Mouse (Mus musculus): ENCODE results near the gene Cyp4f39. TPM values are rescaled to one million over a fixed set of nuclear protein-coding genes. Genes with fewer than 3 reads are reported as not detected.
"Not testable (repeated sequence)": the region's sequence is repeated elsewhere in the genome, so short reads cannot be mapped to it uniquely, and the experiment has no call there.

Cyp4f39 gene
- total and polyA plus RNA-seq, 3 experiments, result not detected

- peak; percentile 9; the same call in 1 of the 2 replicates for TF ChIP-seq GATA1 (IDR thresholded peaks at IDR 0.05; ENCODE audit: low read depth, low read length)
- peak; percentile 51 for TF ChIP-seq HCFC1 (IDR thresholded peaks at IDR 0.05; ENCODE audit: low read depth, low read length)
- peak; percentile 25; the same call in 1 of the 2 replicates for TF ChIP-seq SIN3A (IDR thresholded peaks at IDR 0.05; ENCODE audit: low read length)
- peak; percentile 54; the same call in 1 of the 2 replicates for TF ChIP-seq NELFE (IDR thresholded peaks at IDR 0.05; ENCODE audit: low read depth, low read length)
- TF ChIP-seq MAZ (IDR thresholded peaks at IDR 0.05; ENCODE audit: low read depth, low read length), result peak; percentile 75; the same call in 1 of the 2 replicates
- peak in 1 of 2 experiments; percentile 63; a peak in 2 of 4 replicates for TF ChIP-seq POLR2A (IDR thresholded peaks at IDR 0.05; ENCODE audit: control insufficient read depth in 1 of 2, insufficient read depth in 1 of 2, low read depth in 1 of 2, low read length in 2 of 2, poor library complexity in 1 of 2)
- TF ChIP-seq ELF1 (IDR thresholded peaks at IDR 0.05; ENCODE audit: low read depth, low read length), result peak; percentile 79
- DNase-seq (ENCODE audit: low read depth, low spot score), result peak; percentile 88
- Histone ChIP-seq H3K9ac (ENCODE audit: control insufficient read depth, low read depth, low read length, poor library complexity, severe bottlenecking) (peak within 1 kb of the TSS; percentile 26), H3K4me3 (ENCODE audit: control insufficient read depth in 1 of 2, insufficient read depth in 1 of 2, low read depth in 2 of 2, low read length in 2 of 2) (peak within 1 kb of the TSS; percentile 56 to 96)
- H3K36me3 ChIP-seq (ENCODE audit: control insufficient read depth in 1 of 2, insufficient read depth in 2 of 2, low read length in 2 of 2); H3K9me3 ChIP-seq (replicated peaks; ENCODE audit: insufficient read depth, low read length); H3K27ac ChIP-seq (ENCODE audit: control insufficient read depth, low read depth, low read length); H3K27me3 ChIP-seq (ENCODE audit: control insufficient read depth in 1 of 2, insufficient read depth in 2 of 2, low read length in 2 of 2); H3K79me2 ChIP-seq (ENCODE audit: control insufficient read depth, insufficient read depth, low read length, poor library complexity); H3K4me1 ChIP-seq (ENCODE audit: control insufficient read depth in 1 of 2, insufficient read depth in 2 of 2, low read length in 2 of 2): not testable (repeated sequence)
Measured at GRCm38 (mm10) chr17:32536051-32536866, 83.7 kb downstream of the Cyp4f39 start, which contains the start of gene Cyp4f16. TSS of gene Cyp4f16 (plus strand) at chr17:32536558.

DNA sequence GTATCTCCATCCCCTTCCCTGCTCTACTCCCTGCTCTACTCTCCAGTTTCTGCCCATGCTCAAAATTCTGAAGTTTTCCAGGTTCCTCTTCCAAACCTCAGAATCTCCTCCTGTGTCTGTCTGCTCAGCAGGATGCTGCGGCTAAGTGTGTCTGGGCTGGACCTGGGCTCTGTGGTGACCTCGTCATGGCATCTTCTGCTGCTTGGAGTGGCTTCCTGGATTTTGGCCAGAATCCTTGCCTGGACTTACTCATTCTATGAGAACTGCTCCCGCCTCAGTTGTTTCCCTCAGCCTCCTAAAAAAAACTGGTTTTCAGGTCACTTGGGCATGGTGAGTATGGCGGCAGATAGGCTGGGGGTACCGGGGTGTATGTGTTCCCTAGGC is 84.3 kb downstream of the Cyp4f39 start:
- Histone ChIP-seq H3K79me2 (ENCODE audit: control insufficient read depth, insufficient read depth, low read length, poor library complexity) (no peaks in the 10 kb centered on the region), H3K4me3 (ENCODE audit: control insufficient read depth in 1 of 2, insufficient read depth in 1 of 2, low read depth in 2 of 2, low read length in 2 of 2) (peak overlapping the region; percentile 56 to 96), H3K9ac (ENCODE audit: control insufficient read depth, low read depth, low read length, poor library complexity, severe bottlenecking) (peak overlapping the region; percentile 26; the same call in 1 of the 2 replicates), H3K27ac (ENCODE audit: control insufficient read depth, low read depth, low read length) (no peak overlapping the region), H3K36me3 (ENCODE audit: control insufficient read depth in 1 of 2, insufficient read depth in 2 of 2, low read length in 2 of 2) (0 out of 4 replicates have a peak, but pooled peaks cover 0 to 2% of the 10 kb centered on the region in 2 experiments), H3K4me1 (ENCODE audit: control insufficient read depth in 1 of 2, insufficient read depth in 2 of 2, low read length in 2 of 2) (0 out of 4 replicates have a peak, but pooled peaks cover 0 to 8% of the 10 kb centered on the region in 2 experiments), H3K9me3 (replicated peaks; ENCODE audit: insufficient read depth, low read length) (no peaks in the 10 kb centered on the region), H3K27me3 (ENCODE audit: control insufficient read depth in 1 of 2, insufficient read depth in 2 of 2, low read length in 2 of 2) (peaks cover 0 to 2% of the 10 kb centered on the region in 2 experiments; a peak in 1 of 4 replicates)
- no peak for DNase-seq (ENCODE audit: low read depth, low spot score)
- TF ChIP-seq ZKSCAN1 (IDR thresholded peaks at IDR 0.05; ENCODE audit: low read depth, low read length) (no peak), POLR2A (IDR thresholded peaks at IDR 0.05; ENCODE audit: control insufficient read depth in 1 of 2, insufficient read depth in 1 of 2, low read depth in 1 of 2, low read length in 2 of 2, poor library complexity in 1 of 2) (no peak), USF2 (IDR thresholded peaks at IDR 0.05; ENCODE audit: borderline replicate concordance in 1 of 2, insufficient read depth in 1 of 2, low read depth in 1 of 2, low read length in 2 of 2) (no peak), E2F4 (IDR thresholded peaks at IDR 0.05; ENCODE audit: borderline replicate concordance, low read depth, low read length) (no peak)

Other genes starting within 250 kb of the Cyp4f39 start
- gene Brd4, start 168.0 kb upstream of the Cyp4f39 start, total RNA-seq (2012; rRNA removed), result 12.3 and 18.3 TPM in 2 replicates
- 10 to 100 TPM in 1 of 2 experiments, not detected in 1; 91.4 TPM for gene Brd4, start 168.0 kb upstream of the Cyp4f39 start, polyA plus RNA-seq (2012; ENCODE audit: insufficient read depth in 1 of 2, insufficient read length in 2 of 2, low read depth in 1 of 2, low replicate concordance in 2 of 2, missing spikeins in 1 of 2)
- gene Akap8, start 131.5 kb upstream of the Cyp4f39 start, total RNA-seq (2012; rRNA removed), result 80.3 and 101 TPM in 2 replicates
- 100 to 1,000 TPM in 1 of 2 experiments, 10 to 100 TPM in 1; 77.9 to 127 TPM for gene Akap8, start 131.5 kb upstream of the Cyp4f39 start, polyA plus RNA-seq (2012; ENCODE audit: insufficient read depth in 1 of 2, insufficient read length in 2 of 2, low read depth in 1 of 2, low replicate concordance in 2 of 2, missing spikeins in 1 of 2)
- 34.1 and 40.0 TPM in 2 replicates for gene Akap8l, start 102.1 kb upstream of the Cyp4f39 start, total RNA-seq (2012; rRNA removed)
- gene Akap8l, start 102.1 kb upstream of the Cyp4f39 start, polyA plus RNA-seq (2012; ENCODE audit: insufficient read depth in 1 of 2, insufficient read length in 2 of 2, low read depth in 1 of 2, low replicate concordance in 2 of 2, missing spikeins in 1 of 2), result 10 to 100 TPM in 1 of 2 experiments, not detected in 1; 63.8 TPM
- 4.4 and 5.6 TPM in 2 replicates for gene Wiz, start 63.3 kb upstream of the Cyp4f39 start, total RNA-seq (2012; rRNA removed)
- gene Wiz, start 63.3 kb upstream of the Cyp4f39 start, polyA plus RNA-seq (2012; ENCODE audit: insufficient read depth in 1 of 2, insufficient read length in 2 of 2, low read depth in 1 of 2, low replicate concordance in 2 of 2, missing spikeins in 1 of 2), result 10 to 100 TPM in 1 of 2 experiments, not detected in 1; 44.1 TPM
- gene Rasal3, start 49.1 kb upstream of the Cyp4f39 start, total RNA-seq (2012; rRNA removed), result 0.04 TPM in 1 of 2 replicates, not detected in the other
- under 1 TPM in 1 of 2 experiments, not detected in 1; 0.04 TPM for gene Rasal3, start 49.1 kb upstream of the Cyp4f39 start, polyA plus RNA-seq (2012; ENCODE audit: insufficient read depth in 1 of 2, insufficient read length in 2 of 2, low read depth in 1 of 2, low replicate concordance in 2 of 2, missing spikeins in 1 of 2)
- gene Pglyrp2, start 28.6 kb upstream of the Cyp4f39 start, total RNA-seq (2012; rRNA removed), result 1.8 and 2.5 TPM in 2 replicates
- gene Pglyrp2, start 28.6 kb upstream of the Cyp4f39 start, polyA plus RNA-seq (2012; ENCODE audit: insufficient read depth in 1 of 2, insufficient read length in 2 of 2, low read depth in 1 of 2, low replicate concordance in 2 of 2, missing spikeins in 1 of 2), result 1 to 10 TPM in 1 of 2 experiments, not detected in 1; 3.5 TPM
- gene Cyp4f17, start 53.3 kb downstream of the Cyp4f39 start, total RNA-seq (2012; rRNA removed), result 0.42 and 0.52 TPM in 2 replicates
- gene Cyp4f17, start 53.3 kb downstream of the Cyp4f39 start, polyA plus RNA-seq (2012; ENCODE audit: insufficient read depth in 1 of 2, insufficient read length in 2 of 2, low read depth in 1 of 2, low replicate concordance in 2 of 2, missing spikeins in 1 of 2), result 1 to 10 TPM in 1 of 2 experiments, not detected in 1; 1.8 TPM
- 5.2 and 5.7 TPM in 2 replicates for gene Cyp4f16, start 83.8 kb downstream of the Cyp4f39 start, total RNA-seq (2012; rRNA removed)
- gene Cyp4f16, start 83.8 kb downstream of the Cyp4f39 start, polyA plus RNA-seq (2012; ENCODE audit: insufficient read depth in 1 of 2, insufficient read length in 2 of 2, low read depth in 1 of 2, low replicate concordance in 2 of 2, missing spikeins in 1 of 2), result 1 to 10 TPM in 1 of 2 experiments, not detected in 1; 10.0 TPM
- gene Cyp4f37, start 168.6 kb downstream of the Cyp4f39 start, total RNA-seq (2012; rRNA removed), result not detected in 2 replicates
- not detected for gene Cyp4f37, start 168.6 kb downstream of the Cyp4f39 start, polyA plus RNA-seq (2012; ENCODE audit: insufficient read depth in 1 of 2, insufficient read length in 2 of 2, low read depth in 1 of 2, low replicate concordance in 2 of 2, missing spikeins in 1 of 2)
- not detected in 2 replicates for gene Cyp4f40, start 206.2 kb downstream of the Cyp4f39 start, total RNA-seq (2012; rRNA removed)
- not detected for gene Cyp4f40, start 206.2 kb downstream of the Cyp4f39 start, polyA plus RNA-seq (2012; ENCODE audit: insufficient read depth in 1 of 2, insufficient read length in 2 of 2, low read depth in 1 of 2, low replicate concordance in 2 of 2, missing spikeins in 1 of 2)
- not detected in 2 replicates for gene Cyp4f15, start 232.9 kb downstream of the Cyp4f39 start, total RNA-seq (2012; rRNA removed)
- not detected for gene Cyp4f15, start 232.9 kb downstream of the Cyp4f39 start, polyA plus RNA-seq (2012; ENCODE audit: insufficient read depth in 1 of 2, insufficient read length in 2 of 2, low read depth in 1 of 2, low replicate concordance in 2 of 2, missing spikeins in 1 of 2)

All from MEL (cell line).